Mouse (Mus musculus): ENCODE results near the gene Cmtm3. TPM values are rescaled to one million over a fixed set of nuclear protein-coding genes. Genes with fewer than 3 reads are reported as not detected.
"Not testable (repeated sequence)": the region's sequence is repeated elsewhere in the genome, so short reads cannot be mapped to it uniquely, and the experiment has no call there.

Cmtm3 gene
- 174 and 185 TPM in 2 replicates for polyA plus RNA-seq (2015; fragmentation: Nextera tagmentation; extraction: Ambion mirVana)

DNA sequence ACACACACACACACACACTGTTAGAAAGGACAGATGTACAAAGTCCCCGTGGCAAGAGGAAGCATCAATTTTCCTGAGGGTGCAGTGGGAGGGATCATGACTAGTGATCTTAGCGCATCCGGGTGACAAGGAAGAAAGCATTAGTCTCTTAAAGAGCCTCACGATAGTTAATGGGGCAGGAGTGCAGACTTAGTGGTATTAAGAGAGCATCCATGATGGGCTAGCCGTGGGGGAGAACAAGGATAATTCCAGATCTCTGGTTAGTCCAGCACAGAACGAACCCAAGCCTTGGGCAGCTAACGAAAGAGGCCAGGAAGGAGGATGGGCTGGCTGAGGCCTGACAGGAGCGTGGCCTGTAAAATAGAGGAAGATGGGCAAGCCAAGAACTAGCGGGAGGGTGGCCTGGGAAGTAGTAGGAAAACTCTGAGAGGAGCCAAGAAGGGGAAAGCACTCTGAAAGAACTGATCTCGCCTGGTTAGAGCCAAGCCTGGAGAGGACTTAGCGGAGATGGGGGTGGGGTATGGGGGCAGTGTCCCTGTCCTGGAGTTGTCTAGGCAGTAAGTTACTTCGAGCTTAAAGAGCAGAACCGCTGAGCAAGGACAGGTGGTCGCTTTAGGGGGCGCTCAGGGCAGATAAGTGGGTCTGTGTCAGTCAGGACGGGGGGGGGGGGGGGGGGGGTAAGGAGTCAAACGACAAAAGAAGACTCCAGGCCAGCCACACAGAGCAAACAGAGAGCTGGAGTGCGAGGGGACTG, at the start of gene Cmtm3:
Cmtm3 (plus strand) TSS at position 182 of the 754 bp plus-strand sequence.
- Histone ChIP-seq H3K27ac (peak within 1 kb of the TSS; percentile 90), H3K4me1 (peaks cover 21% of the 10 kb centered on the region), H3K9me3 (no peaks in the 10 kb centered on the region), H3K4me2 (peak within 1 kb of the TSS; percentile 74), H3K36me3 (peaks cover 6% of the 10 kb centered on the region), H3K4me3 (peak within 1 kb of the TSS; percentile 74), H3K9ac (peak within 1 kb of the TSS; percentile 96), H3K27me3 (no peaks in the 10 kb centered on the region)
- ATAC-seq (ENCODE audit: insufficient number of reproducible peaks, insufficient read depth, low FRiP score, low TSS enrichment, low read depth): no peak
- WGBS: 12% methylated on average over 18 of the region's 18 CpGs

DNA sequence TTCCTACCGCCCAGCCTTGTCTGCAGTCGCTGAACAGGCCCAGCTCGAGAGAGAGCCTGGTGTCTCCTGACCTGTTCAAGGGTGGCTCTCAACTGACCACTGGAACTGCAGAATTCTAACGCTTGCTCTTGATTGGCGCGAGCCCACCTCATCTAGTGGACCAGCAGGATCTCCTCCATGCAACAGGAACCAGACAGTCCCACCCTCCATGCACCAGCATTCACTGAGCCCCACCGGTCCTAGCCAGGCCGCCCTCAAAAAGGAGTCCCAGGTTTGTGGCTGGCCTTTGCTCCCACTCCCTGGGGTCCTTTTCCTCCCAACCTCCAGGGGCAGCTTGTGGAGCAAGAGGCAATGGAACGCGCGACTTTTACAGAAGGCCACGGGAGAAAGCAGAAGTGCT, 46.1 kb upstream of the Cmtm3 start, which contains the start of gene Cmtm2a:
Cmtm2a (minus strand) TSS at position 101 of the 400 bp plus-strand sequence.
- not testable (repeated sequence) for H3K4me1 ChIP-seq; H3K36me3 ChIP-seq; H3K4me3 ChIP-seq; ATAC-seq (ENCODE audit: insufficient number of reproducible peaks, insufficient read depth, low FRiP score, low TSS enrichment, low read depth); H3K9me3 ChIP-seq; H3K27me3 ChIP-seq; H3K27ac ChIP-seq; H3K9ac ChIP-seq; H3K4me2 ChIP-seq
- 89% methylated on average over 12 of the region's 12 CpGs for WGBS

- Histone ChIP-seq H3K9ac (no peak overlapping the region), H3K27ac (no peak overlapping the region), H3K36me3 (no peaks in the 10 kb centered on the region), H3K4me3 (no peak overlapping the region), H3K4me2 (no peak overlapping the region), H3K27me3 (no peaks in the 10 kb centered on the region), H3K4me1 (no peaks in the 10 kb centered on the region), H3K9me3 (no peaks in the 10 kb centered on the region)
- 82% methylated on average over 1 of the region's 1 CpGs for WGBS
- no peak for ATAC-seq (ENCODE audit: insufficient number of reproducible peaks, insufficient read depth, low FRiP score, low TSS enrichment, low read depth)
These were observed 44.8 kb upstream of the Cmtm3 start for GRCm38 (mm10) chr8:104294396-104294795.

- not testable (repeated sequence) for ATAC-seq (ENCODE audit: insufficient number of reproducible peaks, insufficient read depth, low FRiP score, low TSS enrichment, low read depth); H3K27ac ChIP-seq; H3K36me3 ChIP-seq; H3K9me3 ChIP-seq; H3K4me1 ChIP-seq; H3K4me2 ChIP-seq; H3K27me3 ChIP-seq; H3K4me3 ChIP-seq; H3K9ac ChIP-seq
- WGBS: 16% methylated on average over 3 of the region's 3 CpGs
These were observed 37.6 kb upstream of the Cmtm3 start for GRCm38 (mm10) chr8:104301577-104301976.

DNA sequence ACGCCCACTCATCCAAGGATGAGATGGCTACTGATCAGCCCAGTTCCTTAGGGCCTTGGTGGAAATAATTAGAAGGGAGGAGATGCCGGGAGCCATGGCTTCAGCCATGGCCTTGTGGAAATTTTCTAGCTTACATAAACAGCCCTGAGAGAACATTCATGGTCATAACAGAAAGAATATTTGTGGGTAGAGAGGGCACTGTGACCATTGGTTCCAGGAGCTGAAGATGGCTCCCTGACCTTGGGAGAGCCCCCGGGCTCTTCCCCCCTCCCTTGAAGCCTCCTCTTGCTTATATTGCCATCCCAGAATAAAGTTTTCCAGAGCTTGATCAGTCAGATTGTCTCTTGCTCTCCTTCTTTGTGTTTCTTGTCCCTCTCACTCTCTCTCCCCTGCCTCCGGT, 36.7 kb upstream of the Cmtm3 start:
- H3K4me1 ChIP-seq; ATAC-seq (ENCODE audit: insufficient number of reproducible peaks, insufficient read depth, low FRiP score, low TSS enrichment, low read depth); H3K27ac ChIP-seq; H3K4me2 ChIP-seq; H3K4me3 ChIP-seq; H3K9ac ChIP-seq; H3K27me3 ChIP-seq; H3K9me3 ChIP-seq; H3K36me3 ChIP-seq: not testable (repeated sequence)
- WGBS: 83% methylated on average over 4 of the region's 4 CpGs

GRCm38 (mm10) chr8:104304962-104305361, 34.2 kb upstream of the Cmtm3 start:
- H3K4me3 ChIP-seq: no peak overlapping the region
- ATAC-seq (ENCODE audit: insufficient number of reproducible peaks, insufficient read depth, low FRiP score, low TSS enrichment, low read depth): no peak

GRCm38 (mm10) chr8:104308341-104308740, 30.9 kb upstream of the Cmtm3 start:
- H3K4me2 ChIP-seq; ATAC-seq (ENCODE audit: insufficient number of reproducible peaks, insufficient read depth, low FRiP score, low TSS enrichment, low read depth); H3K4me1 ChIP-seq; H3K36me3 ChIP-seq; H3K9me3 ChIP-seq; H3K27me3 ChIP-seq; H3K4me3 ChIP-seq; H3K27ac ChIP-seq; H3K9ac ChIP-seq: not testable (repeated sequence)
- WGBS: 58% methylated on average over 6 of the region's 6 CpGs

More at GRCm38 (mm10) chr8:104304962-104305361, 34.2 kb upstream of the Cmtm3 start:
- H3K4me2 ChIP-seq: no peak overlapping the region
- H3K27ac ChIP-seq: no peak overlapping the region
- no peaks in the 10 kb centered on the region for H3K27me3 ChIP-seq
- H3K4me1 ChIP-seq: no peaks in the 10 kb centered on the region
- 86% methylated on average over 11 of the region's 11 CpGs for WGBS
- H3K9me3 ChIP-seq: no peaks in the 10 kb centered on the region
- no peaks in the 10 kb centered on the region for H3K36me3 ChIP-seq
- H3K9ac ChIP-seq: no peak overlapping the region

GRCm38 (mm10) chr8:104309441-104310155, 29.6 kb upstream of the Cmtm3 start, which contains the start of the genes Gm45711 and Cmtm1:
Gene Gm45711 (minus strand): TSS chr8:104310081.
Gene Cmtm1 (minus strand): TSS chr8:104310145.
- WGBS: 90% methylated on average over 36 of the region's 36 CpGs
- H3K27me3 ChIP-seq, H3K9ac ChIP-seq, H3K4me2 ChIP-seq, H3K36me3 ChIP-seq, H3K27ac ChIP-seq, H3K9me3 ChIP-seq, H3K4me1 ChIP-seq, H3K4me3 ChIP-seq: not testable (repeated sequence)
- 0 out of 2 replicates have a peak, but pooled peaks have one; percentile 26 for ATAC-seq (ENCODE audit: insufficient number of reproducible peaks, insufficient read depth, low FRiP score, low TSS enrichment, low read depth)

DNA sequence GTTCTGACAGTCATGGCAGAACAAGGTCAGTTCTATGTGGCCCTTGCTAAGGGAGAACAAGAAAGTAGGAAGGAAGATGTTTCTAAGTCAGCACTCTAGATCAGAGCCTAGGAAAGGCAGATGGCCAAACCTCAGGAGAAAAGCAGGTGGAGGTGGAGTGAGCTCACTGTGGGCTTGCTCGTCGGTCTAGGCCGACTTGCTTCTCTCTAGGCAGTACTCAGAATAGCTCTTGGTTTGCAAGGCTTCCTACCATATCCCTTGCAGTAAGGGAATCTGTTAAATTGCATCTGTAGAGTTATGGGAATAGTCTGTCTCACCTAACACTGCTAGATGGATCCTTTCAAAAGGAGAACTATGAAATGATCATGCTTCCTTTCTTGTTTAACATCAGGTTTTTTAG, 27.2 kb upstream of the Cmtm3 start:
- not testable (repeated sequence) for H3K36me3 ChIP-seq; H3K9ac ChIP-seq; H3K27me3 ChIP-seq; H3K4me2 ChIP-seq; H3K4me3 ChIP-seq; H3K9me3 ChIP-seq; ATAC-seq (ENCODE audit: insufficient number of reproducible peaks, insufficient read depth, low FRiP score, low TSS enrichment, low read depth); H3K4me1 ChIP-seq; H3K27ac ChIP-seq
- 83% methylated on average over 3 of the region's 3 CpGs for WGBS

DNA sequence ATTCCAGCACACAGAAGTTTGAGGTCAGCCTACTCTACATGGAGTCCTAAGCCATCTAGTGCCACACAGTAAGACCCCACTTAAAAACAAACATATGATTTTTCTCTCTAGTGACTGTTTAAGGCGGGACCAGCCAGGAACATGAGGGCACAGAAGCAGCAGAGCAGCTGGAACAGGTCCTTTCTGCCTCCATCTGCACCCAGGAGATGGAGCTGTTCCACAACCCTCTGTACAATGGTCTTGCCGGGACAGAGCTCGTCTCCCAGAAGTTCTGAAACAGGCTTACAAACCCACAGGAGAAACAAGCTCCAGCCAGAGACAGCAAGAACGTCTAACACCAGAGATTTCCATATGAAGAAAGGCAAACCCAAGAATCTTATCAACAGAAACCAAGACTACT, 25.9 kb upstream of the Cmtm3 start:
- H3K36me3 ChIP-seq: no peaks in the 10 kb centered on the region
- H3K9ac ChIP-seq: no peak overlapping the region
- no peaks in the 10 kb centered on the region for H3K27me3 ChIP-seq
- no peak overlapping the region for H3K4me3 ChIP-seq
- 66% methylated on average over 4 of the region's 4 CpGs for WGBS
- no peak for ATAC-seq (ENCODE audit: insufficient number of reproducible peaks, insufficient read depth, low FRiP score, low TSS enrichment, low read depth)
- no peaks in the 10 kb centered on the region for H3K4me1 ChIP-seq
- H3K4me2 ChIP-seq: no peak overlapping the region
- no peak overlapping the region for H3K27ac ChIP-seq
- no peaks in the 10 kb centered on the region for H3K9me3 ChIP-seq

DNA sequence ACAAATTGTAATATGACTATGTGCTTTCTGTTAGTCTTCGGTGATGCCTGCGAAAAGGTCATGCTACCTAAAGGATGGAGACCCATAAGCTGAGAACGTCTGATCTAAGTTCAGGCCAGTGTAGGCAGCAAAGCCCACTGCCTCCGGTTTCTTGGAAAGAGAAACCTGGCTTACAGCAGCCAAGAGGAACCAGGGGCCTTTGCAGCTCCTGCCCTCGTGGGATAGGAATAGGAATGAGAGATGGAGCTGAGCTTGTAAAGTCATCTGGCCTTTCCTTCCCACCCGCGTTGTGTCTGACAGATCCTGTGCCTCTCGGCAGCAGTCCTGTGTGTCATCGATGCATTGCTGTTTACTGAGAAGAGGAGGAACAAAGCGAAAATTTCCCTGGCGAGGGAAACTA, 17.9 kb upstream of the Cmtm3 start, which contains the start of gene Gm11020:
Gm11020 (plus strand) TSS at position 301 of the 400 bp plus-strand sequence.
- not testable (repeated sequence) for H3K4me3 ChIP-seq; H3K9me3 ChIP-seq; H3K9ac ChIP-seq; H3K27me3 ChIP-seq; H3K36me3 ChIP-seq; H3K4me1 ChIP-seq; H3K4me2 ChIP-seq; ATAC-seq (ENCODE audit: insufficient number of reproducible peaks, insufficient read depth, low FRiP score, low TSS enrichment, low read depth); H3K27ac ChIP-seq
- WGBS: 84% methylated on average over 11 of the region's 11 CpGs

DNA sequence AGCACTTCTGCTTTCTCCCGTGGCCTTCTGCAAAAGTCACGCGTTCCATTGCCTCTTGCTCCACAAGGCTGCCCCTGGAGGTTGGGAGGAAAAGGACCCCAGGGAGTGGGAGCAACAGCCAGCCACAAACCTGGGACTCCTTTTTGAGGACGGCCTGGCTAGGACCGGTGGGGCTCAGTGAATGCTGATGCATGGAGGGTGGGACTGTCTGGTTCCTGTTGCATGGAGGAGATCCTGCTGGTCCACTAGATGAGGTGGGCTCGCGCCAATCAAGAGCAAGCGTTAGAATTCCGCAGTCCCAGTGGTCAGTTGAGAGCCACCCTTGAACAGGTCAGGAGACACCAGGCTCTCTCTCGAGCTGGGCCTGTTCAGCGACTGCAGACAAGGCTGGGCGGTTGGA, 17.3 kb upstream of the Cmtm3 start, which contains the start of gene Cmtm2b:
Cmtm2b (plus strand) TSS at position 301 of the 400 bp plus-strand sequence.
- not testable (repeated sequence) for H3K27ac ChIP-seq; H3K4me1 ChIP-seq; H3K36me3 ChIP-seq; H3K4me2 ChIP-seq; ATAC-seq (ENCODE audit: insufficient number of reproducible peaks, insufficient read depth, low FRiP score, low TSS enrichment, low read depth); H3K9me3 ChIP-seq; H3K9ac ChIP-seq; H3K4me3 ChIP-seq; H3K27me3 ChIP-seq
- 90% methylated on average over 12 of the region's 12 CpGs for WGBS
